Mouse (Mus musculus) mesoderm, embryonic 11.5 days (tissue): ENCODE data around the gene Psen2.

Experiments
- DNase-seq: peaks from one replicate; pipeline ENCODE4 v3.0.0-alpha.2; 2012; ENCODE audit warnings: low read depth, low spot score

The Psen2 gene

DNA sequence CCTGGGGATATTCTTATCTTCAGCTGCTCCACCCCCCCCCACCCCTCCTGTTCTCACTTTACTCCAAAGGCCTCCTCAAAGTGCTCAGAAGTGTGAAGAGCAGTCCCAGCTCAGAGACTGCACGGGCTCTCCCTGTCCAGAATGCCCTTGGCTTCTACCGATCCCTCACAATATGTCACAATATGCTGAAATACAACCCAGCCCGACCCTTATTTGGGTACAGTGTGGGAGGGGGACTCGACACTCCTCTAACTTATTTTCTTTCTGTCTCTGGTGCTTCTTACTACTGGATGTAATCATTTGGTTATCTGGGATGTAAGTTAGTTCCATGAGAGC is 63.6 kb downstream of the Psen2 start:
- DNase-seq: no peak

DNA sequence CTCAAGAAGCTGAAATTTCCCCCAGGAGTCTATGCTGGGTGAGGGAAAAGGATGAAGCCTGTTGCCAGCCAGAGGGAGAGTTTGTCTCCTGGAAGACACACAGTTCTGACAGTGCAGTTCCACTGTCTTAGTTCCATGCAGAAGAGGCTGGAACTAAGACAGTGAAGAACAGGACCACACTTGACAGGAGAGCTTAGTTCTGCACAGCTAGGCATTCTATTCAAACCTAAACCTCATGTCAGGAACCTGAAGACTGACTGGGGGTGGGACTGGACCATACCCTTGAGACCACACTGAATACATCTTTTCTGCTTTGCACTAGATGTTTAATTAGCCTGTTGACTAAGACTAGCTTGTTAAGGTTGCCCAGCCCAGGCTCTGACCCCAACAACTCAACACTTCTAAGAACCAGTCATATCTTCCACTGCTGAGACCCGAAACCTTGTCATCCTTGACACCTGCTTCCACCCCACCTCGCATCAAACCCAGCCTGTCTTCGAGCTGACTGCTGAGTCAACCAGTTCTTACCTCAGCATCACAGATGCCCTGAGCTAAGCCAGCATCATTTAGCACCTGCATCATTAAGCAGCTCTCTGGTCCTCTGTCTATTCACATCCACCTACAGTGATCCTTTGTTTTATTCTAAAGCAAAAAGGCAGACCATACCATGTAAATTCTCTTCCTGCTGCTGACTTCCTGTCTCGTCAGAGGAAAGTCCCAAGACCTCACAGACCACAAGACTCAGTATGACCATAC is 64.1 kb downstream of the Psen2 start, which contains the start of gene Coq8a:
Coq8a (minus strand) TSS at position 644 of the 756 bp plus-strand sequence.
- no peak for DNase-seq

DNA sequence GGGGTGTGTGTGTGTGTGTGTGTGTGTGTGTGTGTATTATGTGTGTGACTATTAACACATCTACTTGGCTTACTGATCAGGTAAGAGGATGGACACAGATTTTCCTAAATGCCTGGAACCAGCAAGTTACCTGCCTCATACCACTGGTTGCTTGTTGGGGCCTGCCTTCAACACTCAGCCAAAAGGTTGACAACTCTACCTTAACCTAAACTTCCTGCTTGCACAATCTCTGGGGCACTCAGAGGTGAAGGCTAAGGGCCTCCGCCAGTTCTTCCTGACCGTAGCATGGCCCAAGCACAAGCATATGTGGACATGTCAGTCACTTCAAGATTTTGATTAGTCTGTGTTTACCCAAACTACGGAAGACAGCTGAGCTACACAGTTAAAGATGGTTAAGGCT is 65.3 kb downstream of the Psen2 start:
- no peak for DNase-seq

DNA sequence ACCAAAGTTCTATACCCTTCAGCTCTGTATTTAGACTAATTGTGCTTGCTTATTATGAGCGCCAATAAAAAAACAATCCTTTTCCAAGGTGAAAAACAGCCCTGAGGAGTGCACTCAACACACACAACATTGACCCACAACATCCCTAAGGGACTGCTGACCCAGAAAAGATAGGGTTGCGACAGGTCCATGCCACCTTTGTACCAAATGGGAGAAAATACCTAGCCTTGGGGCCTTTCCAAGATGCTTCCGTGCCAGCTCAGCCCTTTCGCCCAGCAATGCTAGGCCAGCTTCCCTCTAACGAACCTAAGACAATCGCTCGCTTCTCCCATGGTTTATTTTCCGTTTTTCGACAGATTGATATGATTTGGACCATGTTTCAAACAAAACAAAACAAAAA is 66.7 kb downstream of the Psen2 start:
- no peak for DNase-seq

DNA sequence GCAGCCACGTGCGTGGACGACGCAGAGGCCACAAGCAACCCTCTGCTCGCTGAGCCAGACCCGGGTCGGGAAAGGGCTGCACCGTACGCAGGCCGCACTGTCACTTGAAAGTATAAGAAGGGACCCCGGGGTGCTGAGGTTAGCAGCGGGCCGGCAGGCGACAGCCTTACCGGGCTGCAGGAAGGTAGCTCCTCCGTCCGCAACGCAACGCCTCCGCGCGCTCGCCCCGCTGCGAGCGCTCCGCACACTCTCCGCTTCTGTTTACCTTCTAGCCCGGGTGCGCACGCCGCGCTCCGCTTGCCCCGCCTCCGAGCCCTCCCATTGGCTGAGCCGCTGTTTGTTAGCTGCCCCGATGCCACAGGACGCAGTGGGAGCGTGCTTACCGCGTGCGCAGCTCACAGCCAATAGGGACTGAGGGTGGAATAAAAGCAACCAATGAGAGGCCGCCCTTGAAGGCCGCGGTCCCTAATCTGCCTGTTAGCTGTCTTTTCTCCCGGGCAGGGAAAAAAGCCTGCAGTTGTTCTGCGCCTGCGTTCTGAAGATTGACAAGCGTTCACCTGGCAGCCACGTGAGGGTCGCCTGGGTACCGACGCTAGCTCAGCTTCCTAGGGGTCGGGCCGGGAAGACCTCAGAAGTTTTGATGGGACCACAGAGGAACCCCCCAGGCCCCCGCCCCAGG is 67.4 kb downstream of the Psen2 start:
- peak; percentile 98 for DNase-seq

DNA sequence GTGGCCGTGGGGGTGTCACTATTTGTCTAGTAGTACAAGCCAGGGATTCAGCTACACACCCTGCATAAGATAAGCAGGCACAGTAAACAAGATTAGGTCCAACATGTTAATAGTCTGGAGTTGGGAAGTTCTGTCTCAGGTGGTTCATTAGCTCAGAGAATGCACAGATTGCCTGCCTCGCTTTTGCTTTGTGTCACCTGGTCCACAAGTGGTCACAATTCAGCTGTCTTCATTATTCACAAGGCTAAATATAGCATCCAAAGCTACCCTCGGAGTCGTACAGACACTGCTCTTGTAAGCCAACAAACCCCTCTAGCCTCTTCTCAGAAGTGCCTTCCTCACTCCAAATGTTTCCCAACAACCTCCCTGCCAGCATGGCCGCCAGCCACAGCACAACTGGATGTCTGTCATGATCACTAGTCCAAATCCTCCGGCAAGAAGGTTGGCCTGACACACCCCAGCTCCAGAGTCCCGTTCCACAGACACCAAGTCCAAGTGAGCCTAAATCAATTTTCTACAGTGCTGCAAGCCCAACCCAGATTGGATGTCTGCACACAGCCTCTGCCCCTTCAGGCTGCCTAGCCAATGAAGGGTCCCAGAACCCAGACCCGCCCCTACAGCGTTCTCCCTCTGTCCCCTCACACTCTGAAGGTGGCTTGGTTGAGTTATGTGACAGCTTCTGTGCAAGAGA is 68.3 kb downstream of the Psen2 start:
- peak; percentile 51 for DNase-seq

DNA sequence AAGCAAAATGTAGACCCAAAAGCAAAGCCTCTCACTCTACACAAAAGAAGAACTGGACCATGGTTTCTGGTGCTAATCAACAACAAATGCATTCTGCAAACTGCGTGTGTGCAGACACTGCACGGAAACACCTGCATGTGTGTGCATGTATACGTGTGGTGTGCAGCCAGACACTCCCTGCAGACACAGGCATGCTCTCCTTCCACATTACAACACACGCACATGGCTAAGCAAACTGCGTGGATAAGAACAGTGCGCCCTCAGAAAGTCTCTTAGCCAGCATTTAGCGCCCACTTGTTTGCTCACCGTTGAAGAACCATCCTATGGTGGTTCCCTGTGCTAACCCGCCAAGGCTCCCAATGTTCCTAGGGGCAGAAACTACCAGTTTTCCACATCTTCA is 69.2 kb downstream of the Psen2 start:
- no peak for DNase-seq

DNA sequence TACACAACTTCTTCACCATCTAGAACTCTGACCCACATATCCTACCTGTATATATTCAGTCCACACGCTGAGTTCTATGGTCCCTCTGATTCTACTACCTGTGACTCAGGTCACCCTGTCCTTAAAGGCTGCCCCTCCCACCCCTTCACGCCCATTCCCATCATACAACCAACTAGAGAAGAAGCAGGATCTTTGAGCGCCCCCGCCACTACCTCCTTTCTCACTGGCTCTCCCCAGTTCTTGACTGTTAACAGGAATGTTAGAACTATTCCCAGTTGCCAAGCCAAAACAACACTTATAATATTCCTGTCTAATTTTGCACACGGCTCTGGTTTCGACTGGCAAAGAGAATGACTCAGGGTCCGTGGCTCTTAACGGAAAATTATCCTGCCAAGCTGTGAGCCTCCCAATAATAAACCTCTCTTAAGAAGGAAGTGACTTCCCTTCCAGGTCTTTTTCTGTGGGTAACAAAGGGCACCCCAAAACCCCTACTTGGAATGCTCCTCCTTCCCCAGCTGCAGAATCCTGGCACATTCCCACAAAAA is 69.8 kb downstream of the Psen2 start:
- DNase-seq: no peak

DNA sequence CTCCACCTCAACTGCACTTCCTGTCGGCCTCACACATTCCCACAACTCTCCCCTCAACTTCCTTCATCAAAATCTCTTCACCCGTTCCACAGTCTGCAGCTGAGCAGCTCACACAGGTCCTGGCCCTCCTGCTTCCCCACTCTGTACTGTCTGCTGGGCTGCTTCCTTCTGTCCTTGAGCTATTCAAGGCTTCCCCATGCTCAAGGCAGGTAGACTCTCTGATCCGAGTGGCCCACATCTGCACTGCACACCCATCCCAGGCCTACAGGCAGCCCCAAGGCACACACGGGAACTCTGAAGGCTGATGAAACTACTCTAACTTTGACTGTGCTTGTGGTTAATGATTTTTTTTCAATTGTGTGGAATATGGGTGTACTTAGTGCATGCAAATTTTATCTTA is 70.4 kb downstream of the Psen2 start:
- DNase-seq: no peak

DNA sequence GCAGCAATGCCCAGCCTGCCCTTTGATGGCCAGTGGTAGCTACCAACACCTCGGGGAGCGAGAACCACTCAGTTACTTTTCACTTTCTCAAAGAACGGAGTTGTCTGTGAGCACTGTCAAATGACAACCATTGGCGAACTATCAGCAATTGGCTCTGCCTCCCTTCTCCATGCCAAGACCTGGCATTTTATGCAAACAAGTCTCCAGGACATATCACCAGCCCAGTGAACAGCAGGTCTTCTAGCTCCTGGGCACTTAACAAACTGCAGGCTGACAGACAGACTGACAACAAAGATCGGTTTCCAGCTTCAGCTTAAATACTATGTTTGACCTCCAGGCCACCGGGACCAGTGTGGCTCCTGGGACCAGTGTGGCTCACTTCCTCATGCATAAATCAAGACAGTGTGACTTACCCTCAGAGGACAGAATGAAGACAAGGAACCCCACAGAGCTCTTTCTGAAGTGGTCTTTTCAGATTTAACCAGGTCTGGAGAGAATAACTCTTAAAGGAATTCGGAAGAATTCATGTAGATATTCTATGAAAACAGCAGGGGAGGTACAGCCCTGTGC is 71.5 kb downstream of the Psen2 start:
- no peak for DNase-seq

DNA sequence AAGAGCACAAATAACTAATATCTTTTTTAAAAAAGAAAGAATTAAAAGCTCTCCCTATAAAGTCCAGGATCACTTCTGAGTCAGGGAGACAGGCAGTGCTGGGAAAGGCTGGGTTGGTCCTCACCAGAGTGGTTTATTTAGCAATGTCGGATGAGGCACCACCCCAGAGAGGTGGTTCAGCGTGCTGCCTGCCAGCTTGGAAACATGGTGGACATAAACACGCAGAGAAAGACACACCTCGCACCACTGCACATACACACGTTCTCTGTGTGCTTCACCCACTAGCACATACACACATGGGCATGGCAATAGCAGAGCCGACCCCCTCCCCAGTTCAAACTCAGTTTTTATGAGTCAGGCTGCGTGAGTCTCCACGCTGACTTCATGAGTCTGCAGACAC is 72.1 kb downstream of the Psen2 start:
- DNase-seq: no peak

DNA sequence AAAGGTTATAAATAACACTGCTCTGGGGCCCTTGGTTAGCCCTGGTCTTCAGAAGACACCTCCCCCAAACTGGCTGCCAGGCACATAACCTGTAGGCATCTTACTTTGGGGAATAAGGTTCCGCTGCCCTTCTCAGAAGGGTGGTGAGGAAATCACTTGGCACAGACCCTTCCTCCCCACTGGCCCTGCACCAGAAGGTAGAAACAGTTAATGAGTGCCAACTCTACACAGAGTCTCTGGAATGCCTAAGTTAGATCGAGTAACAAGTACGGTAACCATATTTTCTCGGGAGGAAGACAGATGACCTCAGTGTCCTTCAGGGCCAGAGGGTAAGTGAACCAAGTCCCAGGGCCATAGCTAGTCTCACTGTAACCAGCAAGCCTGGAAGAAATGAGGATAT is 74.3 kb downstream of the Psen2 start:
- DNase-seq: no peak

DNA sequence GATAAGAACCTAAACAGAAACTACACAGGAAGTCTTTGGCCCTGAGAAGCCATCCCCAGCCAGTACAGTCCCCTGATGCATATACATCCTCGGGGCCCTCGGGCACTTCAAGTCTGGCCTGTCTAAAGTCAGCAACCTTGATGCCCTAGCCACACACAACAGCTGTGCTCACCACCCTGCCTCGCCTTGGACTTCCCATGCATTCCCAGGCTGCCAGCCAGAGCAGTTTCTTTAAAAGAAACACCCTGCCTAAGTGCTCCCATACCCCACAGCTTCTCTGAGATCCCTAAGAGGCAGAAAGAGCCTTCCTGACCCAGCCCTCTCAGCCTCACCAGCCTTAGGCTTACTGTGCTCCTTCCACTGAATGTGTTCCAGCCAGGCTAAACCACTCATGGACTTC is 76.9 kb downstream of the Psen2 start:
- DNase-seq: no peak

DNA sequence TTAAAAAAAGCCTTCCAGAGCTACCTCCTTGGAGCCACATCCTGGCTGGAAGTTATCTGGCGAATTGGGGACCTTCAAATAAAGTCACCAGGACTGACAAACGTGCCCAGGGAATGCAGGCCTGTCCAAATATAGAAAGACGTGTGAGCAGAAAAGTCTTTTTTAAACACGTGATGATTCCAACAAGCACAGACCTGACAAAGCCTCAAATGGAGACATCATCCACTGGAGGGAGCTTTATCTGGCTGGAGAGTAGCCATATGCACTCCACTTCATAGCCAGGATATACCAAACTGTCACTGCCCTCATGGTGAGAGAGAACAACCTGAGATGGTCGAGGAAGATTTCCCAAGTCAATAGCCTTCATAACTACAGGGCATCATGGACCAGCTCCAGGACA is 77.4 kb downstream of the Psen2 start:
- DNase-seq: no peak

DNA sequence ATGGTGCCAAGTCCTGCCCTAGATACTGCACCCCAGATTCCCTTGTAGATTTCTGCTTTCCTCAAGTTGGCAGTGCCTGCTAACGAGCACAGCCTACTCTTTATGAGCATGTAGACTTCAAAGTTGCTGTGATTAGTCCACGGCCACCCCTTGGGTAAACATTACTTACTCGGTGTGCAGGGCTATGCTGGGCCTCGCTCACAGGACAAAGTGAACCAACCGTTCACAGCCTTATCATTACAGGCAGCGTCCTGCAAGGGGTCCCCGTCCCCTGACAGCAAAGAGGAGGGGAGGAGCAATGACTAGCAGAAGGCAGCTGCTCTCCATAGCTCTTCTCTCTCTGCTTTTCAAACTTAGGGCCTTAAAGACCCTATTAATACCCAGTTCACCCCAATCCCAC is 78.5 kb downstream of the Psen2 start:
- DNase-seq: no peak

DNA sequence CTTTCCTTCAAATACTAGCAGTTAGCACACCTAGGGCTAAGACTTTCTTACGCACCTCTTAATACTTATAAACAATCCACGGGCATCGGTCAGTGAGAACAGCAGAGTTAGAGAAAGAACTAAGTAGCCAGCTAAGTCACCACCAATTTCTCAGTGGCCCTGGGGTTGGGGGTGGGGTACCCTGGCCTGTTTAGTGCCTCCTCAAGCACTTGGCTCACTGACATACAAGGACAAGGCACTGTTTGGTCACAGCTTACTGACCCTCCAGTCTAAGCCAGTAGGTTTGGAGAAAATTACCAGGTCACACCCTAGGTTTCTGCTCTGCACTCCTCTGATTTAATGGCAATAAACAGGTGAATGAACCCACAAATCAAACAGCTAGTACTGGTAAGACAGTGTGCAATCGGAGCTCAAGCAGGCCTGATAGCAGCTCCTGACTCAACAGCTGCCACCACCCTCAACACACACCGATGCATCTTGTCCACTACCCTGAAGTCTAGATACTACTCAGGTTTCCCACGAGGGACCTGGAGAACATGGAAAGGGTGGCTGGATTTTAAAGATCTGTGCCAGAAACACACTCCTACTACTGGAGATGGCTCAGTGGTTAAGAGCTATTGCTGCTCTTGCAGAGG is 79.6 kb downstream of the Psen2 start:
- no peak for DNase-seq

DNA sequence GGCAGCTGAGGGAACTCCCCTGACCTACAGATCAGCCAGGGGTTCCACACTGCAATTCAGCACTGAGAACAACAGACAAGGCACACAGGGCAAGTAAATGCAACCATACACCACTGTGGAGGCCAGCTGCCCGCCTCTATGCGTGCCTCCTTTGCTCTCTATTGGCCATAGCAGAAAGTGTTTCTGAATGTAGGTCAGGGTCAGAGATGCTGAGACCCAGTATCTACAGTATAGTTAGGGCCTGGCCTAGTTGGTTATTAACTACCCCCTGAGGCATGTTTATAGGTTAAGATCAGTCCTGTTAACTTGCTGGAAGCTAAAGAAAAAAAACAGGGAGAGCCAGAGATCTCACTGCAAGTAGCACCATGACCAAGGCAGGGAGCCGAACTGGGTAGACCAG is 80.5 kb downstream of the Psen2 start:
- no peak for DNase-seq

DNA sequence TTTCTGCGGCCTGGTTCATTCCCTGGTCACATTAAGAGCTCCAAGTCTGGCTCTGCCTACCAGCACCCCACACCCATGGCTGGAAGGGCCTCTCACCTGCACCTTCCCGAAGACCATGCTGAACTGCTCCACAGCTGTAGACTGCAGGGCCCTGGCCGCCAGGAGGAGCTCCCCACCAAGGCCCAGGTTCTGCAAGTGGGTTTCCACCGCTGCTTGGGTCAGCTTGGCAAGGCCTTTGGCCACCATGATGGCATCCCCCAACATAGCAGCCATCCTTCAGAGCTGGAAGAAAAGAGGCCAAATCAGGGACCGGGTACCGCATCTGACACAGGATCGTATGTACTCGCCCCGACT is 81.3 kb downstream of the Psen2 start:
- DNase-seq: no peak

DNA sequence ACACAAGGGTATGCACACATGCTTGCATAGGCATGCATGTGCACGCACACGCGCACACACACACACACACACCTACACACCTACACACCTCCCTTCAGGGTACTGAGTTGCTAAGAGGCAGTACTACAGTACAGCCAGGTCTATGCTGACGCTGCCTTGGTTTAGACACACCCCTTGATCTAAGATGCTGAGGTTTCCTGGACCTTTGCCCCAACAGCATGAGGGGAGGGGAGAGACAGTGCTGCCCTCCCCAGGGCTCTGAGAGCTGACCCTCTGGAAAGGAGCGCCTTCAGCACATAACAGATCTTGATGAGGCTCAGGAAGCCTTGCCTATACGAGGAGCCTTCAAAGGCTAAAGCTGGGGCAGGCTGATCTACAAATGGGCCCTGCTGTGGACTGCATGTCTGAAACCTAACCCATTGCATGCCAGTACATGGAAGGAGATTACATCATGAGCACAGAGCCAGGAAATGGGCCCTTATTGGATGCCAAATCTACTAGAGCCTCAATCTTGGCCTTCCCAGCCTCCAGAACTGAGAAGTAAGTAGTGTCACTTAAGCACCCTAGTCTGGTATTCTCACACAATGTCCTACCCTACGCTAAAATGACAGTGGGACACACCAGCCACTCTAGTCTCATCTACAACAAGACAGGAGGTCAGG is 81.8 kb downstream of the Psen2 start:
- no peak for DNase-seq

DNA sequence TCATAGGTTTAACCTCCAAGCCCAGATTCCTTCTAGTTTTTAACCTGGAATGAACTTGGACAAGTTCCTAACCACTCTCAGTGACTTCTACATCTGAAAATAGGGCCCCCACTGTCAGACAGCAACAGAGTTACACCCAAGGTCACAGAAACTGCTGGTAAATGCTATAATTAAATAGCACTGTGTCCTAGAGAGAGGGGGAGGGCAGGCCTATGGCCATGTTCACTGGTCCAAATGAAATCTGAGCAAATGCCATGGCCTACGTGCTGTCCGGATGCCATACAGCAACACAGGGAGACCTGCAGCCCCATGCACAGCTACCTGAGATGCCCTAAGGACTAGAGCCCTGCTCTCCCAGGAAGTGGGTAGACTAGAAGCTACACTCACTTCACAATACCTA is 83.4 kb downstream of the Psen2 start:
- no peak for DNase-seq

DNA sequence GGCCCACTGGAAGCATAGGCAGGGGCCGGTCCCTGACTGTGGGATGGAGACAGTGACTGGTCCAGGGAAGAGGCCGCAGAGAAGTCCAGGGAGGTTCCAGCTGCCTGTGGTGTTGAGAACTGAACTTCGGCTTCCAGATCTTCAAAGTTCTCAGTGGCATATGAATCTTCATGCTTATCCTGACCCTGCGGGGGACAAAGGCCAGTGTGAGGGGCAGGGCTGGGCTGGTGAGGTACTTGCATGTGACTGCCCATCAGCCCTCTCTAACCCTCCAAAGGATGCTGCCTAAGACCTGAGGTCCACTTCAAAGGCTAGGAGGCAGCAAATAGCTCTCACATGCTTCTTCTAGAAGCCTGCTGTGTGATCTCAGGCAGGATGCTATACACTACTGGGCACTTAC is 84.1 kb downstream of the Psen2 start:
- no peak for DNase-seq
